Mouse (Mus musculus) cortical plate, adult 2 months (tissue): ENCODE measurements around the gene Col1a2. TPM values are rescaled to one million over a fixed set of nuclear protein-coding genes. Genes with fewer than 3 reads are reported as not detected.
A peak's percentile ranks its signal among the peaks of the same experiment; 100 is the strongest.

Experiments
- H3K27ac ChIP-seq: fragments of 200-500 bp; 2 replicates; pipeline ENCODE4 v1.5.1; 2012; ENCODE audit warnings: low read length, control low read depth, inconsistent platforms; ENCODE audit not compliant: insufficient read depth
- H3K4me1 ChIP-seq: fragments of 200-500 bp; 2 replicates; pipeline ENCODE4 v1.6.1; 2011; ENCODE audit warnings: low read length; ENCODE audit not compliant: control insufficient read depth, insufficient read depth
- H3K4me3 ChIP-seq: fragments of 200-500 bp; 2 replicates; pipeline ENCODE4 v1.5.1; 2011; ENCODE audit warnings: mild to moderate bottlenecking, low read length, control low read depth; ENCODE audit not compliant: insufficient read depth
- CTCF ChIP-seq: fragments of 200-500 bp; IDR thresholded peaks from 2 replicates; pipeline ENCODE4 v1.5.1; 2011; ENCODE audit warnings: mild to moderate bottlenecking, control low read depth, low read length; ENCODE audit not compliant: insufficient read depth; ENCODE audit errors: extremely low read depth
- POLR2A ChIP-seq: fragments of 200-500 bp; IDR thresholded peaks from 2 replicates; pipeline ENCODE4 v1.6.1; 2011; ENCODE audit warnings: mild to moderate bottlenecking, low read length, control low read depth; ENCODE audit not compliant: insufficient read depth; ENCODE audit errors: extremely low read depth
- polyA plus RNA-seq: library from polyadenylated mRNA; depleted of rRNA; stranded (reverse); fragments of >200 nt; gene quantifications from 2 replicates; pipeline ENCODE4 v1.2.3, GENCODE M21; 2012

Gene Col1a2
- polyA plus RNA-seq, 1 experiment = 8.1 TPM

- no peaks in the 10 kb centered on the region for H3K4me1 ChIP-seq
- no peak overlapping the region for H3K27ac ChIP-seq
- TF ChIP-seq POLR2A (no peak), CTCF (no peak)
- no peak overlapping the region for H3K4me3 ChIP-seq
Measured at GRCm38 (mm10) chr6:4508279-4508678, 3.7 kb downstream of the Col1a2 start.

GRCm38 (mm10) chr6:4509395-4509794 is 4.8 kb downstream of the Col1a2 start:
- Histone ChIP-seq H3K27ac (no peak overlapping the region), H3K4me1 (no peaks in the 10 kb centered on the region), H3K4me3 (no peak overlapping the region)
- no peak for TF ChIP-seq POLR2A
- no peak for TF ChIP-seq CTCF

GRCm38 (mm10) chr6:4514671-4515070 is 10.1 kb downstream of the Col1a2 start:
- Histone ChIP-seq H3K27ac (no peak overlapping the region), H3K4me3 (no peak overlapping the region), H3K4me1 (no peaks in the 10 kb centered on the region)
- TF ChIP-seq CTCF (no peak), POLR2A (no peak)

GRCm38 (mm10) chr6:4521031-4521430 is 16.4 kb downstream of the Col1a2 start:
- no peak overlapping the region for H3K4me3 ChIP-seq
- H3K4me1 ChIP-seq = no peaks in the 10 kb centered on the region
- TF ChIP-seq POLR2A = no peak
- no peak for TF ChIP-seq CTCF
- no peak overlapping the region for H3K27ac ChIP-seq

- H3K27ac ChIP-seq = no peak overlapping the region
Measured at GRCm38 (mm10) chr6:4528439-4528838, 23.8 kb downstream of the Col1a2 start.

GRCm38 (mm10) chr6:4530986-4531385 is 26.4 kb downstream of the Col1a2 start:
- H3K4me3 ChIP-seq = no peak overlapping the region

More at GRCm38 (mm10) chr6:4528439-4528838, 23.8 kb downstream of the Col1a2 start:
- no peak for TF ChIP-seq POLR2A
- TF ChIP-seq CTCF = no peak
- no peak overlapping the region for H3K4me3 ChIP-seq
- no peaks in the 10 kb centered on the region for H3K4me1 ChIP-seq

GRCm38 (mm10) chr6:4532898-4533297 is 28.3 kb downstream of the Col1a2 start:
- Histone ChIP-seq H3K4me1 (no peaks in the 10 kb centered on the region), H3K4me3 (no peak overlapping the region), H3K27ac (no peak overlapping the region)
- TF ChIP-seq POLR2A = no peak
- TF ChIP-seq CTCF = no peak

More at GRCm38 (mm10) chr6:4530986-4531385, 26.4 kb downstream of the Col1a2 start:
- TF ChIP-seq POLR2A (no peak), CTCF (no peak)
- H3K4me1 ChIP-seq = no peaks in the 10 kb centered on the region
- no peak overlapping the region for H3K27ac ChIP-seq

- TF ChIP-seq POLR2A (no peak), CTCF (no peak)
- Histone ChIP-seq H3K4me1 (no peaks in the 10 kb centered on the region), H3K4me3 (no peak overlapping the region), H3K27ac (no peak overlapping the region)
Measured at GRCm38 (mm10) chr6:4534462-4535079, 30.0 kb downstream of the Col1a2 start.

- H3K4me1 ChIP-seq = no peaks in the 10 kb centered on the region
- no peak for TF ChIP-seq CTCF
- TF ChIP-seq POLR2A = no peak
- H3K27ac ChIP-seq = no peak overlapping the region
- no peak overlapping the region for H3K4me3 ChIP-seq
Measured at GRCm38 (mm10) chr6:4541926-4542715, 37.5 kb downstream of the Col1a2 start.

GRCm38 (mm10) chr6:4544554-4544953 is 39.9 kb downstream of the Col1a2 start:
- TF ChIP-seq POLR2A (no peak), CTCF (0 out of 2 replicates have a peak, but pooled peaks have one; percentile 9)
- no peak overlapping the region for H3K27ac ChIP-seq

More at GRCm38 (mm10) chr6:4544554-4544953, 39.9 kb downstream of the Col1a2 start:
- Histone ChIP-seq H3K4me1 (no peaks in the 10 kb centered on the region), H3K4me3 (no peak overlapping the region)
